Mouse (Mus musculus): ENCODE measurements around the gene Smpd4. TPM values are rescaled to one million over a fixed set of nuclear protein-coding genes. Genes with fewer than 3 reads are reported as not detected.
A peak's percentile ranks its signal among the peaks of the same experiment; 100 is the strongest.

Smpd4 gene
- polyA plus RNA-seq, 1 experiment from 2014 or later = 47.8 TPM

GRCm38 (mm10) chr16:17642311-17642710 lies 23.2 kb downstream of the Smpd4 start:
- no peak overlapping the region for H3K4me3 ChIP-seq
- no peaks in the 10 kb centered on the region for H3K27me3 ChIP-seq (ENCODE audit: insufficient read depth, poor library complexity, severe bottlenecking)
- no peaks in the 10 kb centered on the region for H3K9me3 ChIP-seq
- peaks cover 15% of the 10 kb centered on the region for H3K4me1 ChIP-seq (replicated peaks)
- H3K36me3 ChIP-seq = peaks cover 67% of the 10 kb centered on the region
- H3K27ac ChIP-seq = 0 out of 2 replicates have a peak overlapping the region, but pooled peaks have one; percentile 0
- DNase-seq (ENCODE audit: low spot score) = no peak
- 81% methylated on average over 8 of the region's 8 CpGs for WGBS

GRCm38 (mm10) chr16:17643437-17643990 lies 24.4 kb downstream of the Smpd4 start:
- Histone ChIP-seq H3K27me3 (ENCODE audit: insufficient read depth, poor library complexity, severe bottlenecking) (no peaks in the 10 kb centered on the region; the same call in 1 of the 2 replicates), H3K4me1 (replicated peaks) (peaks cover 27% of the 10 kb centered on the region), H3K36me3 (peaks cover 66% of the 10 kb centered on the region), H3K9me3 (no peaks in the 10 kb centered on the region), H3K4me3 (no peak overlapping the region), H3K27ac (no peak overlapping the region)
- DNase-seq (ENCODE audit: low spot score) = no peak
- 92% methylated on average over 4 of the region's 4 CpGs for WGBS

GRCm38 (mm10) chr16:17646310-17647114 lies 27.4 kb downstream of the Smpd4 start, which contains the start of gene Ccdc74a:
TSS of gene Ccdc74a (plus strand) at chr16:17646470.
- DNase-seq (ENCODE audit: low spot score) = peak; percentile 88
- Histone ChIP-seq H3K9me3 (no peaks in the 10 kb centered on the region), H3K4me3 (peak within 1 kb of the TSS; percentile 73), H3K36me3 (peaks cover 63% of the 10 kb centered on the region), H3K27ac (peak within 1 kb of the TSS; percentile 87), H3K27me3 (ENCODE audit: insufficient read depth, poor library complexity, severe bottlenecking) (no peaks in the 10 kb centered on the region; the same call in 1 of the 2 replicates), H3K4me1 (replicated peaks) (peaks cover 29% of the 10 kb centered on the region)
- 3% methylated on average over 65 of the region's 65 CpGs for WGBS

- Histone ChIP-seq H3K4me1 (replicated peaks) (peaks cover 29% of the 10 kb centered on the region), H3K36me3 (peaks cover 65% of the 10 kb centered on the region), H3K27ac (peak overlapping the region; percentile 87; the same call in 1 of the 2 replicates), H3K9me3 (no peaks in the 10 kb centered on the region), H3K27me3 (ENCODE audit: insufficient read depth, poor library complexity, severe bottlenecking) (no peaks in the 10 kb centered on the region; the same call in 1 of the 2 replicates), H3K4me3 (peak overlapping the region; percentile 73)
- WGBS = 32% methylated on average over 1 of the region's 1 CpGs
- DNase-seq (ENCODE audit: low spot score) = no peak
Measured at GRCm38 (mm10) chr16:17647156-17647555, 28.0 kb downstream of the Smpd4 start.

- WGBS = 85% methylated on average over 10 of the region's 10 CpGs
- no peaks in the 10 kb centered on the region for H3K9me3 ChIP-seq
- no peak for DNase-seq (ENCODE audit: low spot score)
- no peaks in the 10 kb centered on the region; the same call in 1 of the 2 replicates for H3K27me3 ChIP-seq (ENCODE audit: insufficient read depth, poor library complexity, severe bottlenecking)
- H3K27ac ChIP-seq = no peak overlapping the region
- peaks cover 65% of the 10 kb centered on the region for H3K36me3 ChIP-seq
- no peak overlapping the region; the same call in 1 of the 2 replicates for H3K4me3 ChIP-seq
- H3K4me1 ChIP-seq (replicated peaks) = peaks cover 29% of the 10 kb centered on the region
Measured at GRCm38 (mm10) chr16:17647566-17648340, 28.6 kb downstream of the Smpd4 start.

- Histone ChIP-seq H3K9me3 (no peaks in the 10 kb centered on the region), H3K36me3 (peaks cover 73% of the 10 kb centered on the region), H3K27ac (no peak overlapping the region), H3K27me3 (ENCODE audit: insufficient read depth, poor library complexity, severe bottlenecking) (no peaks in the 10 kb centered on the region; the same call in 1 of the 2 replicates), H3K4me1 (replicated peaks) (peaks cover 29% of the 10 kb centered on the region), H3K4me3 (no peak overlapping the region)
- no peak for DNase-seq (ENCODE audit: low spot score)
- WGBS = 86% methylated on average over 16 of the region's 16 CpGs
Measured at GRCm38 (mm10) chr16:17649925-17650605, 30.9 kb downstream of the Smpd4 start.

- Histone ChIP-seq H3K27ac (no peak overlapping the region), H3K9me3 (no peaks in the 10 kb centered on the region), H3K4me1 (replicated peaks) (peaks cover 29% of the 10 kb centered on the region), H3K36me3 (peaks cover 80% of the 10 kb centered on the region), H3K27me3 (ENCODE audit: insufficient read depth, poor library complexity, severe bottlenecking) (no peaks in the 10 kb centered on the region; the same call in 1 of the 2 replicates), H3K4me3 (no peak overlapping the region)
- 91% methylated on average over 1 of the region's 1 CpGs for WGBS
- no peak for DNase-seq (ENCODE audit: low spot score)
Measured at GRCm38 (mm10) chr16:17650711-17651110, 31.6 kb downstream of the Smpd4 start.

GRCm38 (mm10) chr16:17652607-17653006 lies 33.5 kb downstream of the Smpd4 start:
- H3K36me3 ChIP-seq = peaks cover 92% of the 10 kb centered on the region
- peaks cover 11% of the 10 kb centered on the region for H3K4me1 ChIP-seq (replicated peaks)
- no peaks in the 10 kb centered on the region for H3K9me3 ChIP-seq
- no peak for DNase-seq (ENCODE audit: low spot score)
- H3K27ac ChIP-seq = no peak overlapping the region
- WGBS = 95% methylated on average over 4 of the region's 4 CpGs
- no peak overlapping the region for H3K4me3 ChIP-seq
- H3K27me3 ChIP-seq (ENCODE audit: insufficient read depth, poor library complexity, severe bottlenecking) = no peaks in the 10 kb centered on the region; the same call in 1 of the 2 replicates

GRCm38 (mm10) chr16:17653601-17654000 lies 34.4 kb downstream of the Smpd4 start:
- WGBS = 92% methylated on average over 5 of the region's 5 CpGs
- no peak for DNase-seq (ENCODE audit: low spot score)
- Histone ChIP-seq H3K4me1 (replicated peaks) (0 out of 2 replicates have a peak, but pooled peaks cover 2% of the 10 kb centered on the region), H3K9me3 (no peaks in the 10 kb centered on the region), H3K27me3 (ENCODE audit: insufficient read depth, poor library complexity, severe bottlenecking) (no peaks in the 10 kb centered on the region), H3K36me3 (peaks cover 91% of the 10 kb centered on the region), H3K27ac (no peak overlapping the region), H3K4me3 (no peak overlapping the region)

- no peaks in the 10 kb centered on the region for H3K9me3 ChIP-seq
- 91% methylated on average over 4 of the region's 4 CpGs for WGBS
- peaks cover 90% of the 10 kb centered on the region for H3K36me3 ChIP-seq
- no peak overlapping the region for H3K4me3 ChIP-seq
- no peaks in the 10 kb centered on the region for H3K27me3 ChIP-seq (ENCODE audit: insufficient read depth, poor library complexity, severe bottlenecking)
- DNase-seq (ENCODE audit: low spot score) = no peak
- no peaks in the 10 kb centered on the region for H3K4me1 ChIP-seq (replicated peaks)
- H3K27ac ChIP-seq = no peak overlapping the region
Measured at GRCm38 (mm10) chr16:17654188-17654795, 35.1 kb downstream of the Smpd4 start.

- Histone ChIP-seq H3K4me1 (replicated peaks) (no peaks in the 10 kb centered on the region), H3K27ac (no peak overlapping the region), H3K27me3 (ENCODE audit: insufficient read depth, poor library complexity, severe bottlenecking) (no peaks in the 10 kb centered on the region), H3K4me3 (no peak overlapping the region), H3K36me3 (peaks cover 90% of the 10 kb centered on the region), H3K9me3 (no peaks in the 10 kb centered on the region)
- no peak for DNase-seq (ENCODE audit: low spot score)
- 97% methylated on average over 5 of the region's 5 CpGs for WGBS
Measured at GRCm38 (mm10) chr16:17656212-17656871, 37.2 kb downstream of the Smpd4 start.

Measured in hindbrain, embryonic 10.5 days (tissue).